ENCODE assay signal across 16 mouse cellular contexts in the genomic region with DNA sequence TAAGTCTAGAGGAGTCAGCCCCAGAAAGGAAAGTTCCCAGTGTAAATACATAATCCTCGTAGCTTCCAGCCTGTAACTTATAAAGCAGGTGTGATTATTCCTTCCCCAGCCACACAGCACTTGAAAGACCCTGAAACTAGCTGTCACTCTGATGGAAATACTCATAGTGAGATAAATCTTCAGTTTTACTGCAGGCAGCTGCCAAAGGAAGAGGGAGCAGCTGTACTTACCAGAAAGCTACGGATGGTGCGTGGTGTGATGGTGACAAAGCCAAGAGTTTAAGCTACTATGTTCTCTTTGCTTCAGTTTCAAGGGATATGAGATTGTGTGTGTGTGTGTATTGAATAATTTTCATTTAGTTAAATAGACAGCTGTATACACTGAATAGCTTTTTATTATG.
DNase-seq lines count a peak whose midpoint lies in the region; ATAC-seq lines count a peak whose summit lies in the region.
"Had no signal": no experiment of that assay in that cellular context is flagged by ENCODE, and none has a peak within 500 bp of the region (broad histone marks: within the 10 kb centered on the region; RNA-seq: fewer than 3 reads in every experiment).

No protein-coding gene starts in this region.

- H3K27me3 ChIP-seq in midbrain, embryonic 14.5 days (ENCODE audit: control insufficient read depth, insufficient read depth, low read length) = no peaks in the 10 kb centered on the region
- H3K27me3 ChIP-seq in midbrain, embryonic 13.5 days = no peaks in the 10 kb centered on the region
- H3K27me3 ChIP-seq in neural tube, embryonic 14.5 days (ENCODE audit: control insufficient read depth, insufficient read depth, low read length) = no peaks in the 10 kb centered on the region
- H3K27me3 ChIP-seq in hindbrain, embryonic 11.5 days (ENCODE audit: control insufficient read depth, insufficient read depth, low read length) = no peaks in the 10 kb centered on the region
- H3K27me3 ChIP-seq: CH12.LX; embryonic facial prominence, embryonic 15.5 days; heart, embryonic 15.5 days; hindbrain, embryonic 12.5 days had no signal

- no peak overlapping the region for H3K4me2 ChIP-seq in midbrain, embryonic 14.5 days (ENCODE audit: low read length)
- H3K4me2 ChIP-seq in midbrain, embryonic 13.5 days (replicated peaks) = no peak overlapping the region
- H3K4me2 ChIP-seq in neural tube, embryonic 14.5 days (ENCODE audit: low read depth, low read length) = no peak overlapping the region
- H3K4me2 ChIP-seq in hindbrain, embryonic 11.5 days (replicated peaks; ENCODE audit: low read depth, low read length) = no peak overlapping the region
- H3K4me2 ChIP-seq: embryonic facial prominence, embryonic 15.5 days; heart, embryonic 15.5 days; hindbrain, embryonic 12.5 days had no signal

- no peak overlapping the region for H3K4me3 ChIP-seq in midbrain, embryonic 14.5 days (replicated peaks; ENCODE audit: low read depth, low read length)
- no peak overlapping the region for H3K4me3 ChIP-seq in midbrain, embryonic 13.5 days (replicated peaks)
- H3K4me3 ChIP-seq in neural tube, embryonic 14.5 days (ENCODE audit: low read depth, low read length) = no peak overlapping the region
- no peak overlapping the region for H3K4me3 ChIP-seq in hindbrain, embryonic 11.5 days (ENCODE audit: low read depth, low read length)
- H3K4me3 ChIP-seq: embryonic facial prominence, embryonic 15.5 days; heart, embryonic 15.5 days; hindbrain, embryonic 12.5 days had no signal

- 0 out of 2 replicates have a peak, but pooled peaks cover 4% of the 10 kb centered on the region for H3K4me1 ChIP-seq in midbrain, embryonic 14.5 days (ENCODE audit: control insufficient read depth, insufficient read depth, low read length)
- 0 out of 2 replicates have a peak, but pooled peaks cover 2% of the 10 kb centered on the region for H3K4me1 ChIP-seq in midbrain, embryonic 13.5 days (replicated peaks)
- 0 out of 2 replicates have a peak, but pooled peaks cover 2% of the 10 kb centered on the region for H3K4me1 ChIP-seq in neural tube, embryonic 14.5 days (ENCODE audit: control insufficient read depth, insufficient read depth, low read length)
- H3K4me1 ChIP-seq in hindbrain, embryonic 11.5 days (replicated peaks; ENCODE audit: control insufficient read depth, insufficient read depth, low read length) = no peaks in the 10 kb centered on the region
- H3K4me1 ChIP-seq: embryonic facial prominence, embryonic 15.5 days; heart, embryonic 15.5 days; hindbrain, embryonic 12.5 days had no signal

- H3K9me3 ChIP-seq in midbrain, embryonic 14.5 days (ENCODE audit: control insufficient read depth, low read length) = no peaks in the 10 kb centered on the region
- H3K9me3 ChIP-seq in midbrain, embryonic 13.5 days = no peaks in the 10 kb centered on the region
- H3K9me3 ChIP-seq in neural tube, embryonic 14.5 days (ENCODE audit: control insufficient read depth, low read length) = no peaks in the 10 kb centered on the region
- no peaks in the 10 kb centered on the region for H3K9me3 ChIP-seq in hindbrain, embryonic 11.5 days (ENCODE audit: control insufficient read depth, low read length)
- H3K9me3 ChIP-seq: embryonic facial prominence, embryonic 15.5 days; heart, embryonic 15.5 days; hindbrain, embryonic 12.5 days had no signal

- no peaks in the 10 kb centered on the region for H3K36me3 ChIP-seq in midbrain, embryonic 14.5 days (ENCODE audit: control insufficient read depth, insufficient read depth, low read length)
- no peaks in the 10 kb centered on the region for H3K36me3 ChIP-seq in midbrain, embryonic 13.5 days
- H3K36me3 ChIP-seq in neural tube, embryonic 14.5 days (ENCODE audit: control insufficient read depth, insufficient read depth, low read length) = no peaks in the 10 kb centered on the region
- no peaks in the 10 kb centered on the region for H3K36me3 ChIP-seq in hindbrain, embryonic 11.5 days (ENCODE audit: control insufficient read depth, insufficient read depth, low read length)
- H3K36me3 ChIP-seq: embryonic facial prominence, embryonic 15.5 days; heart, embryonic 15.5 days; hindbrain, embryonic 12.5 days had no signal

- H3K27ac ChIP-seq in midbrain, embryonic 14.5 days (replicated peaks; ENCODE audit: low read depth, low read length) = no peak overlapping the region
- H3K27ac ChIP-seq in midbrain, embryonic 13.5 days = no peak overlapping the region
- no peak overlapping the region for H3K27ac ChIP-seq in neural tube, embryonic 14.5 days (ENCODE audit: low read depth, low read length)
- H3K27ac ChIP-seq in hindbrain, embryonic 11.5 days (ENCODE audit: low read depth, low read length) = no peak overlapping the region
- H3K27ac ChIP-seq: embryonic facial prominence, embryonic 15.5 days; heart, embryonic 15.5 days; hindbrain, embryonic 12.5 days had no signal

- H3K9ac ChIP-seq in midbrain, embryonic 14.5 days (replicated peaks; ENCODE audit: low read length) = no peak overlapping the region
- H3K9ac ChIP-seq in midbrain, embryonic 13.5 days (replicated peaks) = no peak overlapping the region
- H3K9ac ChIP-seq in neural tube, embryonic 14.5 days (replicated peaks; ENCODE audit: low read depth, low read length) = no peak overlapping the region
- no peak overlapping the region for H3K9ac ChIP-seq in hindbrain, embryonic 11.5 days (ENCODE audit: low read depth, low read length)
- H3K9ac ChIP-seq: embryonic facial prominence, embryonic 15.5 days; heart, embryonic 15.5 days; hindbrain, embryonic 12.5 days had no signal

- WGBS in midbrain, embryonic 14.5 days = 62% methylated on average over 3 of the region's 3 CpGs
- WGBS in midbrain, embryonic 13.5 days = 58% methylated on average over 3 of the region's 3 CpGs
- 19% methylated on average over 3 of the region's 3 CpGs for WGBS in neural tube, embryonic 14.5 days
- WGBS in hindbrain, embryonic 11.5 days = 77% methylated on average over 3 of the region's 3 CpGs

- no peak for ATAC-seq in midbrain, embryonic 14.5 days (ENCODE audit: low FRiP score, low TSS enrichment)
- ATAC-seq in midbrain, embryonic 13.5 days = no peak
- ATAC-seq in neural tube, embryonic 14.5 days (ENCODE audit: low read depth) = peak; percentile 54; the same call in 1 of the 2 replicates
- no peak for ATAC-seq in hindbrain, embryonic 11.5 days (ENCODE audit: low FRiP score)

- peak; percentile 13 for DNase-seq in embryo, embryonic 11 days
- no peak for DNase-seq in embryo, embryonic 9.5 days (ENCODE audit: extremely low spot score)
- DNase-seq in midbrain, embryonic 14.5 days = peak; percentile 14
- DNase-seq in layer of hippocampus, adult 9-11 months = peak; percentile 52
- DNase-seq in heart, adult 11 months = no peak
- no peak for DNase-seq in hindbrain, embryonic 11.5 days (ENCODE audit: low spot score)
- DNase-seq: cerebellum, adult 11 months; liver; lung, adult 18-20 months; right cerebral cortex, postnatal 14 days had no signal

Comparison
In these comparisons a context has a peak if more than half of its experiments do, and no peak if none do; other contexts are left out.
1. DNase-seq: peak in embryo, embryonic 11 days (single experiment), midbrain, embryonic 14.5 days (single experiment) and layer of hippocampus, adult 9-11 months (single experiment); none in embryo, embryonic 9.5 days (single experiment), heart, adult 11 months (single experiment) and hindbrain, embryonic 11.5 days (single experiment).